Comparison of ENCODE assay signal across 8 mouse cellular contexts in genomic region chr1:170868107-170868904, GRCm38 (mm10). TPM values are rescaled to one million over a fixed set of nuclear protein-coding genes. Genes with fewer than 3 reads are reported as not detected.
DNase-seq lines count a peak whose midpoint lies in the region; ATAC-seq and TF ChIP-seq lines count a peak whose summit lies in the region.

No protein-coding gene starts in this region.

- DNase-seq in MN1 (ENCODE audit: low spot score) = peak; percentile 95
- DNase-seq in cerebellum, adult 8-10 months = peak; percentile 76
- DNase-seq in forebrain, postnatal 0 days = peak; percentile 88
- DNase-seq in heart, postnatal 4 days = peak; percentile 65
- DNase-seq in layer of hippocampus, adult 2 months (ENCODE audit: low spot score in 2 of 2) = peak; percentile 73 to 84
- peak; percentile 92 for DNase-seq in lung, embryonic 14.5 days
- DNase-seq in thymus, postnatal 0 days (ENCODE audit: low spot score) = peak; percentile 59

- H3K4me1 ChIP-seq in forebrain, postnatal 0 days (ENCODE audit: insufficient read depth) = peaks cover 7% of the 10 kb centered on the region; the same call in 1 of the 2 replicates
- no peaks in the 10 kb centered on the region for H3K4me1 ChIP-seq in lung, embryonic 14.5 days (ENCODE audit: insufficient read depth)

- no peaks in the 10 kb centered on the region for H3K36me3 ChIP-seq in forebrain, postnatal 0 days (ENCODE audit: insufficient read depth)
- H3K36me3 ChIP-seq in lung, embryonic 14.5 days (ENCODE audit: insufficient read depth) = peaks cover 12% of the 10 kb centered on the region; the same call in 1 of the 2 replicates

- H3K27ac ChIP-seq in forebrain, postnatal 0 days (ENCODE audit: low read depth, low read length) = 0 out of 2 replicates have a peak overlapping the region, but pooled peaks have one; percentile 47
- H3K27ac ChIP-seq in layer of hippocampus, adult 2 months = peak overlapping the region; percentile 81
- peak overlapping the region; percentile 75 for H3K27ac ChIP-seq in lung, embryonic 14.5 days (ENCODE audit: low read depth)

- peak; percentile 92 for ATAC-seq in forebrain, postnatal 0 days
- peak; percentile 86 for ATAC-seq in lung, embryonic 14.5 days (ENCODE audit: insufficient read depth)
- ATAC-seq in neutrophil, adult 5-6 weeks (ENCODE audit: extremely low read depth, insufficient number of reproducible peaks, low FRiP score, poor library complexity, severe bottlenecking) = peak; percentile 16; the same call in 1 of the 2 replicates

- peak overlapping the region; percentile 84 for H3K9ac ChIP-seq in forebrain, postnatal 0 days
- H3K9ac ChIP-seq in lung, embryonic 14.5 days = peak overlapping the region; percentile 85

- under 1% methylated on average over 33 of the region's 33 CpGs for WGBS in forebrain, postnatal 0 days
- under 1% methylated on average over 33 of the region's 33 CpGs for whole genome bisulfite sequencing in lung, embryonic 14.5 days

- no peak for TF ChIP-seq CTCF in forebrain, postnatal 0 days (IDR thresholded peaks at IDR 0.05; ENCODE audit: low read depth)
- TF ChIP-seq CTCF in layer of hippocampus, adult 2 months (conservative IDR thresholded peaks at IDR 0.05) = no peak
- TF ChIP-seq CTCF in lung, embryonic 14.5 days (IDR thresholded peaks at IDR 0.05; ENCODE audit: low read depth) = no peak

- H3K9me3 ChIP-seq in forebrain, postnatal 0 days (ENCODE audit: low read length) = no peaks in the 10 kb centered on the region
- H3K9me3 ChIP-seq in lung, embryonic 14.5 days (ENCODE audit: low read depth, low read length) = no peaks in the 10 kb centered on the region

- peak overlapping the region; percentile 67 for H3K4me2 ChIP-seq in forebrain, postnatal 0 days (ENCODE audit: low read depth)
- H3K4me2 ChIP-seq in lung, embryonic 14.5 days = peak overlapping the region; percentile 87

- no peaks in the 10 kb centered on the region for H3K27me3 ChIP-seq in forebrain, postnatal 0 days (ENCODE audit: insufficient read depth, low read length)
- no peaks in the 10 kb centered on the region for H3K27me3 ChIP-seq in lung, embryonic 14.5 days (ENCODE audit: insufficient read depth, low read length)

- peak overlapping the region; percentile 73 for H3K4me3 ChIP-seq in forebrain, postnatal 0 days (ENCODE audit: low read depth, low read length)
- H3K4me3 ChIP-seq in layer of hippocampus, adult 2 months = peak overlapping the region; percentile 91
- peak overlapping the region; percentile 92 for H3K4me3 ChIP-seq in lung, embryonic 14.5 days (ENCODE audit: low read depth, low read length)

RNA-seq across cellular contexts. Expression of gene Atf6, which starts 0.7 kb away (rescaled TPM):
- total RNA-seq in forebrain, postnatal 0 days (2014; rRNA removed) = 14.3 and 18.1 TPM in 2 replicates
- polyA plus RNA-seq in forebrain, postnatal 0 days (2015; fragmentation: Nextera tagmentation; extraction: Ambion mirVana) = 3.7 and 5.3 TPM in 2 replicates
- total RNA-seq in heart, postnatal 4 days (2021) = 10 to 100 TPM; 41.2 to 41.6 TPM
- total RNA-seq in layer of hippocampus, adult 2 months (2021) = 10 to 100 TPM; 51.2 to 51.3 TPM
- polyA plus RNA-seq in lung, embryonic 14.5 days (2014; fragmentation: Nextera tagmentation; extraction: Ambion mirVana) = 9.9 and 11.2 TPM in 2 replicates
- total RNA-seq in neutrophil, adult 5-6 weeks (2017) = 46.3 and 47.7 TPM in 2 replicates
- polyA plus RNA-seq in thymus, postnatal 0 days (2015; fragmentation: Nextera tagmentation; extraction: Ambion mirVana) = 5.9 and 6.1 TPM in 2 replicates

RNA-seq across cellular contexts. Expression of gene Gm26620, which starts 16.6 kb away (rescaled TPM):
- 2.4 TPM in 1 of 2 replicates, not detected in the other for total RNA-seq in forebrain, postnatal 0 days (2014; rRNA removed)
- polyA plus RNA-seq in forebrain, postnatal 0 days (2015; fragmentation: Nextera tagmentation; extraction: Ambion mirVana) = 0.43 and 0.48 TPM in 2 replicates
- total RNA-seq in heart, postnatal 4 days (2021) = under 1 TPM; 0.81 to 0.90 TPM
- under 1 TPM; 0.76 to 0.79 TPM for total RNA-seq in layer of hippocampus, adult 2 months (2021)
- 0.66 TPM in 1 of 2 replicates, not detected in the other for polyA plus RNA-seq in lung, embryonic 14.5 days (2014; fragmentation: Nextera tagmentation; extraction: Ambion mirVana)
- 0.58 TPM in 1 of 2 replicates, not detected in the other for total RNA-seq in neutrophil, adult 5-6 weeks (2017)
- polyA plus RNA-seq in thymus, postnatal 0 days (2015; fragmentation: Nextera tagmentation; extraction: Ambion mirVana) = 0.34 and 0.45 TPM in 2 replicates

RNA-seq across cellular contexts. Expression of gene Dusp12, which starts 17.0 kb away (rescaled TPM):
- total RNA-seq in forebrain, postnatal 0 days (2014; rRNA removed) = 41.0 and 44.2 TPM in 2 replicates
- 37.4 and 39.2 TPM in 2 replicates for polyA plus RNA-seq in forebrain, postnatal 0 days (2015; fragmentation: Nextera tagmentation; extraction: Ambion mirVana)
- 10 to 100 TPM; 14.3 to 16.3 TPM for total RNA-seq in heart, postnatal 4 days (2021)
- total RNA-seq in layer of hippocampus, adult 2 months (2021) = 10 to 100 TPM; 15.2 to 19.0 TPM
- polyA plus RNA-seq in lung, embryonic 14.5 days (2014; fragmentation: Nextera tagmentation; extraction: Ambion mirVana) = 36.7 and 39.9 TPM in 2 replicates
- 6.9 and 8.8 TPM in 2 replicates for total RNA-seq in neutrophil, adult 5-6 weeks (2017)
- 30.0 and 30.5 TPM in 2 replicates for polyA plus RNA-seq in thymus, postnatal 0 days (2015; fragmentation: Nextera tagmentation; extraction: Ambion mirVana)

RNA-seq across cellular contexts. Expression of gene Fcrlb, which starts 44.4 kb away (rescaled TPM):
- total RNA-seq in forebrain, postnatal 0 days (2014; rRNA removed) = not detected in 2 replicates
- polyA plus RNA-seq in forebrain, postnatal 0 days (2015; fragmentation: Nextera tagmentation; extraction: Ambion mirVana) = 0.40 and 1.1 TPM in 2 replicates
- total RNA-seq in heart, postnatal 4 days (2021) = not detected
- under 1 TPM; 0.28 to 0.47 TPM for total RNA-seq in layer of hippocampus, adult 2 months (2021)
- not detected in 2 replicates for polyA plus RNA-seq in lung, embryonic 14.5 days (2014; fragmentation: Nextera tagmentation; extraction: Ambion mirVana)
- 0.98 and 1.4 TPM in 2 replicates for total RNA-seq in neutrophil, adult 5-6 weeks (2017)
- polyA plus RNA-seq in thymus, postnatal 0 days (2015; fragmentation: Nextera tagmentation; extraction: Ambion mirVana) = 0.19 and 0.73 TPM in 2 replicates

RNA-seq across cellular contexts. Expression of gene Fcrla, which starts 59.1 kb away (rescaled TPM):
- not detected in 2 replicates for total RNA-seq in forebrain, postnatal 0 days (2014; rRNA removed)
- 0.11 TPM in 1 of 2 replicates, not detected in the other for polyA plus RNA-seq in forebrain, postnatal 0 days (2015; fragmentation: Nextera tagmentation; extraction: Ambion mirVana)
- under 1 TPM; 0.31 to 0.34 TPM for total RNA-seq in heart, postnatal 4 days (2021)
- not detected for total RNA-seq in layer of hippocampus, adult 2 months (2021)
- polyA plus RNA-seq in lung, embryonic 14.5 days (2014; fragmentation: Nextera tagmentation; extraction: Ambion mirVana) = not detected in 2 replicates
- total RNA-seq in neutrophil, adult 5-6 weeks (2017) = 255 and 258 TPM in 2 replicates
- polyA plus RNA-seq in thymus, postnatal 0 days (2015; fragmentation: Nextera tagmentation; extraction: Ambion mirVana) = 1.4 and 1.5 TPM in 2 replicates

Comparison
In these comparisons a context has a peak if more than half of its experiments do, and no peak if none do; other contexts are left out.
1. Peak in every context shown above with its lines: DNase-seq, ATAC-seq, H3K4me3 ChIP-seq and H3K27ac ChIP-seq.
2. ATAC-seq: peak in every context shown above with its lines; median percentile 92 in forebrain, postnatal 0 days; 86 in lung, embryonic 14.5 days; 16 in neutrophil, adult 5-6 weeks.